Mouse (Mus musculus): ENCODE measurements around the gene Tead2. TPM values are rescaled to one million over a fixed set of nuclear protein-coding genes. Genes with fewer than 3 reads are reported as not detected.
A peak's percentile ranks its signal among the peaks of the same experiment; 100 is the strongest.

Tead2 gene
- total RNA-seq, 2 experiments from 2014 or later = not detected

- ATAC-seq (replicated peaks; ENCODE audit: poor library complexity, severe bottlenecking) = no peak
Observed at GRCm38 (mm10) chr7:45221680-45222079, 6.1 kb downstream of the Tead2 start.

GRCm38 (mm10) chr7:45224826-45225225 lies 9.3 kb downstream of the Tead2 start:
- no peak for ATAC-seq (replicated peaks; ENCODE audit: poor library complexity, severe bottlenecking)

GRCm38 (mm10) chr7:45226421-45226820 lies 10.9 kb downstream of the Tead2 start:
- no peak for ATAC-seq (replicated peaks; ENCODE audit: poor library complexity, severe bottlenecking)

- no peak for ATAC-seq (replicated peaks; ENCODE audit: poor library complexity, severe bottlenecking)
Observed at GRCm38 (mm10) chr7:45228548-45228947, 13.0 kb downstream of the Tead2 start.

GRCm38 (mm10) chr7:45229046-45229445 lies 13.5 kb downstream of the Tead2 start:
- no peak for ATAC-seq (replicated peaks; ENCODE audit: poor library complexity, severe bottlenecking)

- peak; percentile 69 for ATAC-seq (replicated peaks; ENCODE audit: poor library complexity, severe bottlenecking)
Observed at GRCm38 (mm10) chr7:45229459-45230203, 14.1 kb downstream of the Tead2 start.

- ATAC-seq (replicated peaks; ENCODE audit: poor library complexity, severe bottlenecking) = no peak
Observed at GRCm38 (mm10) chr7:45231192-45231591, 15.6 kb downstream of the Tead2 start.

- ATAC-seq (replicated peaks; ENCODE audit: poor library complexity, severe bottlenecking) = no peak
Observed at GRCm38 (mm10) chr7:45231941-45232340, 16.4 kb downstream of the Tead2 start.

GRCm38 (mm10) chr7:45232716-45233465 lies 17.3 kb downstream of the Tead2 start:
- ATAC-seq (replicated peaks; ENCODE audit: poor library complexity, severe bottlenecking) = no peak

- no peak for ATAC-seq (replicated peaks; ENCODE audit: poor library complexity, severe bottlenecking)
Observed at GRCm38 (mm10) chr7:45233580-45234332, 18.2 kb downstream of the Tead2 start.

GRCm38 (mm10) chr7:45234333-45234841 lies 18.8 kb downstream of the Tead2 start:
- ATAC-seq (replicated peaks; ENCODE audit: poor library complexity, severe bottlenecking) = no peak

- no peak for ATAC-seq (replicated peaks; ENCODE audit: poor library complexity, severe bottlenecking)
Observed at GRCm38 (mm10) chr7:45234922-45235571, 19.5 kb downstream of the Tead2 start.

- no peak for ATAC-seq (replicated peaks; ENCODE audit: poor library complexity, severe bottlenecking)
Observed at GRCm38 (mm10) chr7:45235656-45236180, 20.2 kb downstream of the Tead2 start.

- ATAC-seq (replicated peaks; ENCODE audit: poor library complexity, severe bottlenecking) = peak; percentile 47
Observed at GRCm38 (mm10) chr7:45237747-45238699, 22.5 kb downstream of the Tead2 start.

- peak; percentile 69 for ATAC-seq (replicated peaks; ENCODE audit: poor library complexity, severe bottlenecking)
Observed at GRCm38 (mm10) chr7:45238723-45239496, 23.4 kb downstream of the Tead2 start, which contains the start of gene Cd37. Gene Cd37, minus strand, starts transcription at chr7:45239115.

GRCm38 (mm10) chr7:45240109-45240508 lies 24.6 kb downstream of the Tead2 start:
- no peak for ATAC-seq (replicated peaks; ENCODE audit: poor library complexity, severe bottlenecking)

GRCm38 (mm10) chr7:45240633-45241388 lies 25.3 kb downstream of the Tead2 start, which contains the start of gene Slc6a16:
Gene Slc6a16, plus strand, starts transcription at chr7:45241085.
- ATAC-seq (replicated peaks; ENCODE audit: poor library complexity, severe bottlenecking) = no peak
